Mouse (Mus musculus): Measurements from ENCODE around the gene Rcan2.

Rcan2 gene

DNA sequence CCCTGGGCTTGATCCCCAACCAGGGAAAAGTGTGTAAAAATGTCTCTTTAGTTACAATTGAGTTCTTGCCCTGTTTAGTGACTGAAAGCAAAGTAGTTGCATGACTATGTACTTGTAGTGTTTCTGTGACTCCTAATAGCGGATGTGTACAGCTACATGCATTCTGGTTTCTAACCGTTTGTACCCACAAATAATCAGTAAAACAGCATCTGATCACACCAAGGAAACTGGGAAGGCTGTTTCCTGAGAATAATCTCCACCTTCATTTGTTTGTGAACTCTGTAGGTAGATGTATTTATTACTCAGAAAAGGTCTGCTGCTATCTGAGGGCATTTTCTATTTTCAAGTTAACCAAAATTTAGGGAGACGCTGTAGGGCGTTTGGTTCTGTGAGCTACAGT lies 282.0 kb downstream of the Rcan2 start:
- DNase-seq = no peak

GRCm38 (mm10) chr17:44088226-44088625 lies 287.1 kb downstream of the Rcan2 start:
- DNase-seq = no peak

All from embryo, embryonic 11 days (tissue).